Mouse (Mus musculus): ENCODE data around the gene Cntrob.
A peak's percentile ranks its signal among the peaks of the same experiment; 100 is the strongest.
"Not testable (repeated sequence)": the region's sequence is repeated elsewhere in the genome, so short reads cannot be mapped to it uniquely, and the experiment has no call there.

The Cntrob gene

DNA sequence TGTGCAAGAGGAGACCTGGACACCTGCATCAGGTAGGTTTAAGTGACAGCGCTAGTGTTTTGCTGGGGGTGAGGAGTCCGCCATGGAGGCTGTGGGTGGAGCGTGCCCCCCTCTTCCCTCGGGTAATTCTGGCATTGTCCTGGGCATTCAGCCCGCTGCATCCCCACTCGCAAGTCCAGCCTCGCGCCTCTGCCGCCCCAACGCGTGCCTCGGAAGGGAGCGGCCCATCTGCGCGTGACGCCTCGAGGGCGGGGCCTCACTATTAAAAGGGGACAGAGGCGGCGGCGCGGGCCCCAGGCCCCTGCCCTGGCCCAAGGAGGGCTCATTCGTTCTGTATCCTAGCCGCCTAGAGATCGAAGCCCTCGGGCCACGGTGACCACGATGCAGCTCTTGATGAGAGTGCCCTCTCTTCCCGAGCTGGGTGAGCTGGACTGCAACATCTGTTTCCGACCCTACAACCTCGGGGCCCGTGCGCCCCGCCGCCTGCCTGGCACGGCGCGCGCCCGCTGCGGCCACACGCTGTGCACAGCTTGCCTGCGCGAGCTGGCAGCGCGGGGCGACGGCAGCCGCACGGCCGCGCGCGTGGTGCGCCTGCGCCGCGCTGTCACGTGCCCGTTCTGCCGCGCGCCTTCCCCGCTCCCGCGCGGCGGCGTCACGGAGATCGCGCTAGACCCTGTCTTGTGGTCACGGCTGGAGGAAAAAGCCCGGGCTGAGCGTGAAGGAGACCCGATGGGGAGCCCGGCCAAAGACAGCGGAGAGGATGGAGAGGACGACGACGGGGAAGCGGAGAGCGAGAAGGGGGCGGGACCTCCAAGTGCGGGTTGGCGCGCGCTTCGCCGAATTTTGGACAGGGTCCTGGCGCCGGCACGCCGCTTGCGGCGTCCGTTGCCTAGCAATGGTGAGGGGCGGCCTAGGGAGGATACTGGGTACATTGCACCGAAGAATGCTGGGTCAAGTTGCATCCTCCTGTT is 16.9 kb upstream of the Cntrob start, which contains the start of gene Rnf227:
Gene Rnf227, plus strand, starts transcription at position 301 of the 971 bp plus-strand sequence.
- peak; percentile 74 for DNase-seq (ENCODE audit: low read depth, low spot score)

DNA sequence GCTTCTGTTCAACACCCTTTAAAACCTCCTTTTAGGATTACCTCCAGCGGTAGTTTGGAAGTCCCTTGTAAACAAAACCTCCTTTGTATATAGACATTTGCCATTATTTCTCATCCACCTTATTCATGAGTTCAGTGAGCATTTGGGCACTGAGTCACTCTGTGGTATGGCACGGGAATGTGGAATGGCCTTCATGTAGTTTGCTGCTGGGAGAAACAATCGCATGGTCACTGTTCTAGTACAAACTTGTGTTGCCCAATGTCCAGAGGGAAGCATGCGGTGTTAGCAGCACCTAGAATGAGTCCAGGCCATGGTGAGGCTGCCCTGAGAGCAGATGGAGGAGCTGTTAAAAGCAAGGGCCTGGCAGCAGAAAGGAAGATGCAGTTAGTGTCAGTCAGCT is 11.2 kb upstream of the Cntrob start:
- DNase-seq (ENCODE audit: low read depth, low spot score) = no peak

- DNase-seq (ENCODE audit: low read depth, low spot score) = no peak
Measured at GRCm38 (mm10) chr11:69333922-69334321, 10.3 kb upstream of the Cntrob start.

DNA sequence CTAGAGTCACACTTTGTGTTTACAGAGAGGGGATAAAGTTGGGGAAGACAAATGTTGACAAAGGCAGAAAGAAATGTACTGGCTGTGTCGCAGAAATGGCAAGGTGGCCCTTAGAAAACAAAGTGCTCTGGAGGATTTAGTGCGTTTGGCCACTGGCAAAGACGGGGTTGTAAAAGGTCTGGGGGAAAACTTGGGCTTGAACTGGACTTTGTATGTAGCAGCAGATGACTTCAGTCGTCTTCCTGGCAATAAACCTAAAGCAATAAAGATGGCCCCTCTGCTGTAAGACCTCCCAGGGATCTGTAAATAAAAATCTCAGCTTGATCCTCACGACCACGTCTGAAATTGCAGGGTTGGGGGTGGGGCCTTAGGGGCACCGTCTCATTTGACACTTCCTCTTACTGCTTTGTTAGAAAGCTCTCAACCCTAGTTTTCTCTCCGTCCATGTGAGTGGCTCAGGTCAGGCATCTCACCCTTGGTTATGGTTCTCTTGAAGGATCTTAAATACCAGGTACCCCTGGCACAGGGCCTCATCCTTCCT is 9.2 kb upstream of the Cntrob start:
- DNase-seq (ENCODE audit: low read depth, low spot score) = no peak

GRCm38 (mm10) chr11:69331929-69332405 is 8.4 kb upstream of the Cntrob start:
- peak; percentile 66 for DNase-seq (ENCODE audit: low read depth, low spot score)

DNA sequence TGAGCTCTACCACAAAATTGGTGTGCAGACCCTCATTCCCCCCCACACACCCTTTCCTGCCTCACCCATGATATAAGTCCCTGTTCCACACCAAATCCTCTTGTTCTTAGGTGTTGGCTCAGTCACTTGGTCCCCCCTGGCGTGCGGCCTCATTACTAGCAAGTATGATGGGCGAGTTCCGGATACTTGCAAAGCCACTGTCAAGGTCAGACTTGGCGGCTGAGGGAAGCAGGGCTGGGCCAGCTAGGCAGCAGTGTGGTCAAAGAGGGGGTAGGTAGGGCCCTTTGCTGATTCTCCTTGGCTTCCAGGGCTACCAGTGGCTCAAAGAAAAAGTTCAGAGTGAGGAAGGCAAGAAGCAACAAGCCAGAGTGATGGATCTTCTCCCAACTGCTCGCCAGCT is 7.6 kb upstream of the Cntrob start:
- DNase-seq (ENCODE audit: low read depth, low spot score) = no peak

GRCm38 (mm10) chr11:69328517-69328916 is 4.9 kb upstream of the Cntrob start:
- DNase-seq (ENCODE audit: low read depth, low spot score) = no peak

- DNase-seq (ENCODE audit: low read depth, low spot score) = no peak
Measured at GRCm38 (mm10) chr11:69327648-69328047, 4.1 kb upstream of the Cntrob start.

DNA sequence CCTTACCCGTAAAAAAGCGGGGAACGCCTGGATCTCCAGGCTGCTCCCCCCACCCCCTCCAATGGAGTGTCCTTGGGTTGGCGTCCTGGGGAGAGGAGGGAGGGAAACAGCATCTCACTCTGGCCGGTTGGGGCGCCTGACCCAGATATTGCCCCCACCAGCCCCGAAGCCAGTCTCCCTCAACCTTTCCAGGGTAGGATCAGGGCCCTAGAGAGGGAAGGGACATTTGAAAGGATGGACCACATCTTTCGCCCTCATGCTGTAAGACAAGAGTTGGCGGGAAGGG is 3.5 kb upstream of the Cntrob start:
- DNase-seq (ENCODE audit: low read depth, low spot score) = no peak

DNA sequence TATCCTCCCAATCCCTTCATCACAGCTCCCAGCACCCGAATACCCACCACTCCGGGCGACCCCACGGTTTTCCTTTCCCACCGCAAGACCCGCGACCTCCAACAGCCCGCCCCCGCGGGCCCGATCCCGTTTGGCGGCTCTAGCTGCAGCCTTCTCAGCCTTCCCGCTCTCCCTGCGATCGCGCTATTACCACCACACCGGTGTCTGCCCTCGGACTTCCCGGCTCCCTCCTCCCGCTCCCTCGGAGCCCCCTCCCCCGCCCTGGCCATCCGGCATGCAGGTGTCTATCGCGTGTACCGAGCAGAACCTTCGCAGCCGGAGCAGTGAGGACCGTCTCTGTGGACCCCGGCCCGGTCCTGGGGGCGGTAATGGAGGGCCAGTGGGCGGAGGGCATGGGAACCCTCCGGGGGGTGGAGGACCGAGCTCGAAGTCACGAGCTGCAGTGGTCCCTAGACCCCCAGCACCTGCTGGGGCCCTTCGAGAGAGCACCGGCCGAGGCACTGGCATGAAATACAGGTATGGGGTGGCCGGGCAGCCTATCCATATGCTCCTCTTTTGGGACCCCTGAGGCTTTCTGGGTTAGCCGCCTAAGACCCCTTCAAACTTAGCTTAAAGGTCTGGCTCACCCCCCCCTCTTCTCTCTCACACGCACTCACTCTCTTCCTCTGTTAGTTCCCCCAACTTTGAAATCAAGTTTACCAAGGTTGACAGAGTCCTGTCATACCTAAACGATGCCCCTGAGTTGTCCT is 3.0 kb upstream of the Cntrob start:
- no peak for DNase-seq (ENCODE audit: low read depth, low spot score)

DNA sequence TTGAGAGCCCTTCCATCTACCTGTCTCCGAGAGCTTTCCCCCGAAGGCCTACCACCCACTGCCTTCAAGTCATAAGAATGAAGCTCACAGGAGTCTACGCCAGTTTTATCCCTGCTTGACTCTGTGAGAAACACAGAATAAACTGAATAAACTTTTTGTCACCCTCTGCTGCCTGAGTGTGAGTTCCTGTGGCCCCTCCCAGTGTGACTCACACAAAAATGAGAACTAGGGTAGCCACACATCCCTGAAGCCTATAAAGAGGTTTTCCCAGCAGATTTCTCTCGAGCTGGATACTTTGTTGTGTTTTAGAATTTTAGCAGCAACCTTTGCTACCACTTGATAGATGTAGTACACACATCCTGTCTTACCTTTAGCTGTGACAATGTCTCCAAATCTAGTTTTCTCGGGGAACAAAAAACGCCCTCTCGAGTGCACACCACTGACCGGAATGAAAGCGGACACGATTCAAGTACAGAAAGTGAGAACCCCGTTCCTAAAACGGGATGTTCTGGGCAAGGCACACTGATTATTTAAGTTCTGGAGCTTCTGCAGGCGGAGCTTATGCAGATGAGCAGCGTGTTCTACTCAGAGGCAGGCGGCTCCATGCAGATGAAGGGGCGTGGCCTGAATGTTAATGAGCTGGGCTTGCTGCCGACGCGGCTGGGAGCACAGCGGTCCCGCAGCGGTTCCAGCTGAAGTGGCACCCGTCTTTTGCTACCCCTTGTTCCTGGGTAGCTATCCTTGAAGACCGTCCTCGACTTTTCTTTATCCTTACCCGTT is 2.2 kb upstream of the Cntrob start, which contains the start of gene Kcnab3:
Gene Kcnab3, plus strand, starts transcription at position 631 of the 780 bp plus-strand sequence.
- DNase-seq (ENCODE audit: low read depth, low spot score) = peak; percentile 71

- no peak for DNase-seq (ENCODE audit: low read depth, low spot score)
Measured at GRCm38 (mm10) chr11:69324749-69325148, 1.2 kb upstream of the Cntrob start.

DNA sequence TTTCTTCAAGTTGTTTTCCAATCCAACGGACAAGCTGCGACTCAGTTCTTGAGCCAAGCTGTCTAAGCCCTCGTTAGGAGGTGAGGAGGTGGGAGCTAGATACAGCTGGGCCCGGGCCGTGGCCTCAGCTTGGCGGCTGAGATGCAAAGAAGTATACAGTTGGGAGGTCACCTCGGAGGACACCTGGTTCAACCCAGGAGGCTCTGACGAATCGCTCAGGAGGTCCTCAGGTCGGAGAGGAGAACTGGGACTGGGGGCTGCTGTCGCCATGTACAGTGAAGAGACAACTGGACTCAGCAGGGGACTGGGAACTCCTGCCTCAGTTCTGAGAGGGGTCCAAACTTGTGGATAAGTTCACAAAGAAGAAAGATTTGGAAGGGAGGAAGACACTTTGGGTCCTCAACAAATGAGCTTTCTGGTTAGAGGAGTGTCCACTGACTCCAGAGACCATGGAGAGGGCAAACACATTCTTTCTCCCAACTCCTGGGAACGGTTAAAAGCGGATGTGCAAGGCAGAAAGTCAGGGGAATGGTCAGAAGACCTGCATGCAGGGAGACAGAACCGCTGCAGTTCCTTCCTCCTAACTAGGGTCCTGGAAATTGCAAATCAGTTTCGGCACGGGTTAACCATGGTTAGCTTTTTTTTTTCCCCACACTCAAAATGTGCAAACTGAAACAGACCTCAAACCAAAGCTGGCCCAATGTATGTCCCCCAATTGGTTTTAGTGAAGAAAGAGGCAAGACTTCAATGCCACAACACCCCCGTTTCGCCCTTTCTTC is 693 bp downstream of the Cntrob start:
- no peak for DNase-seq (ENCODE audit: low read depth, low spot score)

GRCm38 (mm10) chr11:69322010-69322409 is 1.6 kb downstream of the Cntrob start:
- DNase-seq (ENCODE audit: low read depth, low spot score) = no peak

DNA sequence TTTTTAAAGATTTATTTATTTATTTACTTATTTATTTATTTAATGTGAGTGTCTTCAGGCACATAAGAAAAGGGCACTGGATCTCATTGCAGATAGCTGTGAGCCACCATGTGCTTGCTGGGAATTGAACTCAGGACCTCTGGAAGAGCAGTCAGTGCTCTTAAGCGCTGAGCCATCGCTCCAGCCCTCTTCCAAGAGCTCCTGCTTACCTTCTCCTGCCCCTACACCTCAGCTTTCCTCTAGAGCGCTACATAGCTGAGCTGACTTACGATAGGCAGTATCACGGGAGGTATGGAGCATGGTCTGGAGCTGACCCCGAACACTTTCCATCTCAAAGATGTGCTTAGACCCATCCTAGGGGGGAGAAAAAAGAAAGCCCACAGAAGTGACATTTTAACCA is 2.0 kb downstream of the Cntrob start:
- no peak for DNase-seq (ENCODE audit: low read depth, low spot score)

GRCm38 (mm10) chr11:69318000-69318399 is 5.6 kb downstream of the Cntrob start:
- not testable (repeated sequence) for DNase-seq (ENCODE audit: low read depth, low spot score)

GRCm38 (mm10) chr11:69316361-69316760 is 7.2 kb downstream of the Cntrob start:
- no peak for DNase-seq (ENCODE audit: low read depth, low spot score)

- no peak for DNase-seq (ENCODE audit: low read depth, low spot score)
Measured at GRCm38 (mm10) chr11:69311266-69311665, 12.3 kb downstream of the Cntrob start.

- no peak for DNase-seq (ENCODE audit: low read depth, low spot score)
Measured at GRCm38 (mm10) chr11:69306039-69306438, 17.5 kb downstream of the Cntrob start.

DNA sequence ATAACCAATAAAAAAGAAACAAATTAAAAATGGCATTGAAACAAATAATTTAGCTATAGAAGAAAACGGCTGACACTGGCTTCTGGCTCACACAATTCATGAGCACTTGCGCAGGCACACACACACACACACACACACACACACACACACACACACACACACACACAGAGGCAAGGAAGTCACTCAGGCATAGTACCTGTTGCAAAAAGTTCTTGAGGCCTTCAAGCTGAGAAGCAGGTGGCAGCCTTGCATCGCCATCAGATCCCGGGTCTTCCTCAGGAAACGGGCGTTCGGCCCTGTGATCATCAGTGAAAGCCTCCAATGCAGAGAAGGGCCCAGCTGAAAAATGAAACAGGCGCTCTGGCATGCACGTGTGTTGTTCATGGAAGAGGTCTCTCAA is 18.3 kb downstream of the Cntrob start:
- DNase-seq (ENCODE audit: low read depth, low spot score) = no peak

- DNase-seq (ENCODE audit: low read depth, low spot score) = no peak
Measured at GRCm38 (mm10) chr11:69302817-69303216, 20.8 kb downstream of the Cntrob start.
